Mouse (Mus musculus) frontal cortex, adult 2 months (tissue): ENCODE data around the gene Abhd16a. TPM values are rescaled to one million over a fixed set of nuclear protein-coding genes. Genes with fewer than 3 reads are reported as not detected.

Experiments used
- DNase-seq, 2 experiments: peaks; one replicate each; pipeline ENCODE4 v3.0.0; 2022; ENCODE audit warnings: low spot score in 1 of 2; ENCODE audit errors: extremely low spot score in 1 of 2
- polyA plus RNA-seq: library from polyadenylated mRNA; depleted of rRNA; stranded (reverse); fragments of >200 nt; gene quantifications from 2 replicates; pipeline ENCODE4 v1.2.3, GENCODE M21; 2012; rRNA removed

Abhd16a gene
- polyA plus RNA-seq, result 144 and 159 TPM in 2 replicates

GRCm38 (mm10) chr17:35088825-35089644 is at the start of gene Abhd16a:
Gene Abhd16a (plus strand): TSS chr17:35089263.
- peak; percentile 87 to 95 for DNase-seq

GRCm38 (mm10) chr17:35043794-35044193 is 45.3 kb upstream of the Abhd16a start:
- DNase-seq, result no peak

GRCm38 (mm10) chr17:35044904-35045806 is 43.9 kb upstream of the Abhd16a start:
- DNase-seq, result no peak

- DNase-seq, result no peak
Measured at GRCm38 (mm10) chr17:35045807-35046680, 43.0 kb upstream of the Abhd16a start.

GRCm38 (mm10) chr17:35046681-35047455 is 42.2 kb upstream of the Abhd16a start, which contains the start of gene Msh5:
Gene Msh5 (minus strand): TSS chr17:35046745.
- DNase-seq, result peak; percentile 89 to 94

- no peak for DNase-seq
Measured at GRCm38 (mm10) chr17:35047688-35048087, 41.4 kb upstream of the Abhd16a start.

- no peak for DNase-seq
Measured at GRCm38 (mm10) chr17:35048149-35048931, 40.7 kb upstream of the Abhd16a start.

GRCm38 (mm10) chr17:35048932-35049440 is 40.1 kb upstream of the Abhd16a start:
- DNase-seq, result no peak

- no peak for DNase-seq
Measured at GRCm38 (mm10) chr17:35049561-35050016, 39.5 kb upstream of the Abhd16a start, which contains the start of gene Clic1. Gene Clic1 (plus strand): TSS chr17:35049966.

GRCm38 (mm10) chr17:35050126-35050750 is 38.8 kb upstream of the Abhd16a start:
- no peak for DNase-seq

- no peak for DNase-seq
Measured at GRCm38 (mm10) chr17:35051156-35052086, 37.6 kb upstream of the Abhd16a start.

GRCm38 (mm10) chr17:35052271-35052798 is 36.7 kb upstream of the Abhd16a start:
- no peak for DNase-seq

GRCm38 (mm10) chr17:35055691-35056495 is 33.2 kb upstream of the Abhd16a start:
- no peak for DNase-seq

- DNase-seq, result no peak
Measured at GRCm38 (mm10) chr17:35057090-35057489, 32.0 kb upstream of the Abhd16a start.

- DNase-seq, result no peak
Measured at GRCm38 (mm10) chr17:35058316-35058715, 30.7 kb upstream of the Abhd16a start.
